Mouse (Mus musculus) C2C12 (cell line): Measurements from ENCODE around the gene Cant1.

Experiments
- CEBPB ChIP-seq: IDR thresholded peaks from one replicate; pipeline ENCODE4 v1.6.1; 2011; ENCODE audit warnings: low read depth, mild to moderate bottlenecking, control low read depth, moderate library complexity
- CTCF ChIP-seq: IDR thresholded peaks from one replicate; pipeline ENCODE4 v1.5.1; 2011; ENCODE audit not compliant: control insufficient read depth, insufficient read depth, insufficient read length
- FOSL1 ChIP-seq: IDR thresholded peaks from one replicate; pipeline ENCODE4 v1.8.0; 2011; ENCODE audit warnings: mild to moderate bottlenecking, low read length; ENCODE audit not compliant: poor library complexity, insufficient read depth, severe bottlenecking
- MAX ChIP-seq: IDR thresholded peaks from one replicate; pipeline ENCODE4 v1.6.1; 2011; ENCODE audit warnings: mild to moderate bottlenecking, control low read depth
- MYOD1 ChIP-seq: IDR thresholded peaks from one replicate; pipeline ENCODE4 v1.6.1; 2011; ENCODE audit warnings: low read depth; ENCODE audit not compliant: control insufficient read depth, insufficient read length
- MYOG ChIP-seq: IDR thresholded peaks from one replicate; pipeline ENCODE4 v1.6.1; 2011; ENCODE audit not compliant: control insufficient read depth, insufficient read length; ENCODE audit errors: extremely low read depth
- USF1 ChIP-seq: IDR thresholded peaks from one replicate; pipeline ENCODE4 v1.6.1; 2011; ENCODE audit warnings: low read depth, mild to moderate bottlenecking, control low read depth, moderate library complexity

DNA sequence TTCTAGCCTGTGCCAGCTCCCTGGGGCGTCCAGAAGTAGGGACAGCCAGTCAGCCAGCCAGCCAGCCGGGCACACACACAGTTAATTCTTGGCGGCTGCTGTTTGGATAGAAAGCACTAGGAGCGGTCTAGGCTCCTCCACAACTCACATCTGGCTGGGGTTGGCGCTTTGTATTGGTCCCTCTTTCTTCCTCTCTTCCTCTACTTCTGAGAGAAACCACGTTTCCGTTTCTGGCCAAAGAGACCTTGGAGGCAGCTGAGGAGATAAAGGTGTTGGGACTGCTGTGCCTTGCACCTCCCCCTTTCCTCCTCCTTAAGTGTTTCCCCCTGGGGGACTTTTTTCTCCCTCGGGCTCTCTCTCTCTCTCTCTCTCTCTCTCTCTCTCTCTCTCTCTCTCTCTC lies 9.1 kb upstream of the Cant1 start, which contains the start of gene C1qtnf1:
- TF ChIP-seq MAX (no peak), CEBPB (no peak), CTCF (no peak), FOSL1 (no peak), MYOD1 (no peak), MYOG (no peak), USF1 (no peak)
